Mouse (Mus musculus) heart, embryonic 13.5 days (tissue): ENCODE results near the gene Hsdl1. TPM values are rescaled to one million over a fixed set of nuclear protein-coding genes. Genes with fewer than 3 reads are reported as not detected.

ENCODE experiments used
- ATAC-seq: fragments of 200-750 bp; cut with Nextera tagmentation; 2 replicates; pipeline ENCODE4 v1.8.0; 2017; ENCODE audit warnings: moderate TSS enrichment; ENCODE audit not compliant: insufficient number of reproducible peaks, low FRiP score, low TSS enrichment; ENCODE audit errors: extremely low read depth
- H3K27ac ChIP-seq: fragments of 300-500 bp; sonication (generic); replicated peaks from 2 replicates; pipeline ENCODE4 v1.5.1; 2015; ENCODE audit warnings: moderate library complexity, mild to moderate bottlenecking, inconsistent platforms
- H3K27me3 ChIP-seq: fragments of 300-500 bp; sonication (generic); replicated peaks from 2 replicates; pipeline ENCODE4 v1.6.1; 2015; ENCODE audit warnings: mild to moderate bottlenecking, inconsistent platforms
- H3K36me3 ChIP-seq: fragments of 300-500 bp; sonication (generic); 2 replicates; pipeline ENCODE4 v1.6.1; 2015; ENCODE audit warnings: mild to moderate bottlenecking, inconsistent platforms
- H3K4me1 ChIP-seq: fragments of 300-500 bp; sonication (generic); 2 replicates; pipeline ENCODE4 v1.6.1; 2015; ENCODE audit warnings: inconsistent platforms
- H3K4me2 ChIP-seq: fragments of 300-500 bp; sonication (generic); 2 replicates; pipeline ENCODE4 v1.6.1; 2015; ENCODE audit warnings: inconsistent platforms, mild to moderate bottlenecking, moderate library complexity
- H3K4me3 ChIP-seq: fragments of 300-500 bp; sonication (generic); 2 replicates; pipeline ENCODE4 v1.5.1; 2015; ENCODE audit warnings: moderate library complexity, mild to moderate bottlenecking, inconsistent platforms
- H3K9ac ChIP-seq: fragments of 300-500 bp; sonication (generic); 2 replicates; pipeline ENCODE4 v1.6.1; 2015; ENCODE audit warnings: inconsistent platforms, mild to moderate bottlenecking, moderate library complexity
- H3K9me3 ChIP-seq: fragments of 300-500 bp; sonication (generic); 2 replicates; pipeline ENCODE4 v1.6.1; 2016; ENCODE audit warnings: inconsistent platforms
- WGBS: fragments of 180-500 bp; shearing (Covaris S2); methylation state at CpG from one replicate; pipeline ENCODE4 v1.1.7; 2015; ENCODE audit warnings: mixed read lengths; 5-methylcytosine and 5-hydroxymethylcytosine counted together
- polyA plus RNA-seq: library from polyadenylated mRNA; unstranded; fragments of >200 nt; fragmentation: Nextera tagmentation; extraction: Ambion mirVana; gene quantifications from 2 replicates; pipeline ENCODE4 v1.2.1, GENCODE M21; 2015

The Hsdl1 gene
- polyA plus RNA-seq, 1 experiment from 2014 or later, result 31.3 TPM

DNA sequence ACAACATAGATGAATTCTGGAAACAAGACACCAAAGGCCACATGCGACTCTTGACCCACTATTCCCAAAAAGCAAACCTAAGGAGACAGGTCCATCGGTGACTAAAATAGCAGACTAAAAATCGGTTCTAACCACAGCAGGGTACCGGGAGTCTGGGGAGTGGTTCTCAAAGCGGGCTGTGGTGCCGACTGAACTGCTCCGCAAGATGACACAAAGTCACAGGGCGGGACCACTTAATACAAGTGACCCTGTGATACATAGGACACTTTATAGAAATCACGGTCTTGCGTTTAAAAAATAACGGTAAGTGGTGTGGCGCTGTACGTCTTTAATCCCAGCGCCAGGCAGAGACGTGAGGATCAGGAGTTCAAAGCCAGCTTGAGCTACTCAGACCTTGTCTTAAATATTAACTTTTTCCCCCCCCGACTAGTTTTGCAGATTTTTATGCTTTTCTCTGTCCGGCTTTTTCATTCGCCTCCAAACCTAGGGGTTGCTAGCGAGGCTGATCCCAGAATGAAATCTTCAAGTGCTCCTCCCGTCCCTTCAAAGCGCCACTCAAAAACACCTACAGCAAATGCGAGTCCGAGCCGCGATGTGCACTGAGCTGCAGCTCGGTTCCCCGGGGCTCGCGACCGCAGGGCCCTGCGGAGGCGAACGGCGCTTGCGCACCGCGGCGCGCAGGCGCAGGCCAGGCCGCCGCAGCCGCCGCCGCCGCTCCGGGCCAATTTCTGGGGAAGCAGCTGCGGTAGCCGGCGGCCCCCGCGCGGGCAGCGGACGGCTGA, 17.0 kb downstream of the Hsdl1 start:
- Histone ChIP-seq H3K4me3 (peak overlapping the region; percentile 88), H3K27ac (peak overlapping the region; percentile 90), H3K9ac (peak overlapping the region; percentile 97), H3K4me2 (peak overlapping the region; percentile 83), H3K9me3 (no peaks in the 10 kb centered on the region), H3K27me3 (no peaks in the 10 kb centered on the region), H3K36me3 (peaks cover 15% of the 10 kb centered on the region), H3K4me1 (peaks cover 35% of the 10 kb centered on the region)
- under 1% methylated on average over 53 of the region's 55 CpGs for WGBS
- ATAC-seq, result peak; percentile 88

DNA sequence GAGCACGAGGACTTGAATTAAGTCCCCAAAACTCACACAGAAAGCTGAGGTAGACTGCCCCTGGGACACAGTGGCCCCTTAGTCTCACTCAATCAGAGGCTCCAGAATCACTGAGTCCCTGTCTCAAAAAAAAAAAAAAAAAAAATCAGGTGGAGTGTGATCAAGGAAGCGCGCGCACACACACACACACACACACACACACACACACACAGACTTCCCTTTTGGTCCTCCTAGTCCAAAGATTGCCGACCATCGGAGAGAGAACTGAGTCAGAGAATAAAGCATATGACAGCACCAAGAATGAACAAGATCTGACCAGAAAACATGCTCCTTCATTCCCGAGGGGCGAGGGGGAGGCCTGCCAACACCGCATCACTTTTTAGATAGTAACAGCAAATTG, 17.9 kb downstream of the Hsdl1 start:
- no peaks in the 10 kb centered on the region for H3K27me3 ChIP-seq
- H3K9me3 ChIP-seq, result no peaks in the 10 kb centered on the region
- 66% methylated on average over 9 of the region's 9 CpGs for WGBS
- H3K9ac ChIP-seq, result peak overlapping the region; percentile 97
- peaks cover 41% of the 10 kb centered on the region for H3K4me1 ChIP-seq
- no peak for ATAC-seq
- peaks cover 6% of the 10 kb centered on the region for H3K36me3 ChIP-seq
- no peak overlapping the region for H3K27ac ChIP-seq
- peak overlapping the region; percentile 88 for H3K4me3 ChIP-seq
- H3K4me2 ChIP-seq, result peak overlapping the region; percentile 83

DNA sequence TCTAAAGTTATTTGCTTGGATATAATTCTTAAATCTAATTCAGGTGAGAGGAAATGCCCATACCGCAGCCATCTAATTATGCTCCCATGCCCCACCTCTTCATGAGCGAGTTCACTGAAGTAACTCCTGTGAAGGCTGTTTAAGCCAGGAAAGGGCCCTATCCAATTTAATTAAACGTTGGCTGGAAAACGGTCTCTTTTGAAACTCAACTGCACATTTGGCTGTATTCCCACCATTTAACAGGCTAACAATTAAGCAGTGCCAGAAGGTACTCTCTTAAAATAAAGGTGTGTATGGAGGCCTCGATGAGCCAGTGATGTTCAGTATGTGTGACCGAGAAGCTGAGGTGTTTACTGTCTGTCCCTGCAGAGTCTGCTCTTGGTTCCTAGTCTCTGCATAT, 19.1 kb downstream of the Hsdl1 start:
- WGBS, result 86% methylated on average over 6 of the region's 6 CpGs
- H3K4me2 ChIP-seq, result no peak overlapping the region

DNA sequence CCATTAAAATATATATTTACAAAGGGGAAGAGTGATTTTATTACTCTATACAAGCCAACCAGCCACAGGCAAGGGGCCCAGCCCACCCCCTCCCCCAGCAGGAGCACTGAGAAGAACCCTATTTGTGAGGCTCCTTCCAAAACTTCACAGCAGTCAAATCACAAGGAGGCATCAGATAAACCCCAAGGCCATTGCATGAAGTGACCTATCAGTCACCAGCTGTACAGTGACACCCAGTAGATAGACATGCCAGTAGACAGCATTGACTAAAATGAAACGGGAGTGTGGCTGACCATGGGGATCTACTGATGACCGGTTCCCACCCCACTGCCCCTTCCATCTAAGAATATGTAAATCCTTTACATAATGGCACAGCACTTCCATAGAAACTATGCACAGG, 22.0 kb downstream of the Hsdl1 start:
- no peaks in the 10 kb centered on the region for H3K36me3 ChIP-seq
- H3K27me3 ChIP-seq, result no peaks in the 10 kb centered on the region
- no peaks in the 10 kb centered on the region for H3K9me3 ChIP-seq
- 55% methylated on average over 2 of the region's 2 CpGs for WGBS
- H3K27ac ChIP-seq, result no peak overlapping the region
- peaks cover 35% of the 10 kb centered on the region for H3K4me1 ChIP-seq
- no peak for ATAC-seq
- H3K4me3 ChIP-seq, result no peak overlapping the region
- no peak overlapping the region for H3K4me2 ChIP-seq
- no peak overlapping the region for H3K9ac ChIP-seq

More for the DNA sequence above, 19.1 kb downstream of the Hsdl1 start:
- Histone ChIP-seq H3K9me3 (no peaks in the 10 kb centered on the region), H3K9ac (no peak overlapping the region), H3K4me1 (peaks cover 41% of the 10 kb centered on the region), H3K27ac (no peak overlapping the region), H3K27me3 (no peaks in the 10 kb centered on the region), H3K36me3 (no peaks in the 10 kb centered on the region), H3K4me3 (no peak overlapping the region)
- ATAC-seq, result no peak

DNA sequence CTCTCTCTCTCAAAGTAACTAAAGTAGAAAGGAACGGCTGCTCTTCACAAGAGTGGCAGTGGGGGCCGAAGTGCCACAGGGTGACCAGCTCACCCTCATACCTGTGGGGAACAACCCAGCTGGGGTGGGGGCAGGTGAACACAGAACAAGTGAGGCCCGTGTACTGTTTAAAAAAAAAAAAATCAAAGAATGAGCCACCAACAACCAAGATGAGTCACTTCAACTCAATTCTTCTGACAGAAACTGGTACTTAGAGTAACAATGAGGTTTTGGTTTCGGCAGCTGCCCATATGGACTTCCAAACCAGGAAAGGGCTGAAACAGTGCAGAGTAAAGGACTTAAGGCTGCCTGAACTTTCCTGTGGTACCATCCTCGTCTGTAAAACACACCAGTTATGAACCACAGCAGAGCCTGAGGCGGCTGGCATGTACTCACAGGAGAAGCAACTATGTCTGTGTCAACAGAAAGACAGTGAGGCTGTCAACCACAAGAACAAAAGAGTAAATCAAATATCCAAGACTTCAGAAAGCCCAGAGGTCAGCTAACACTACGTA, 26.3 kb downstream of the Hsdl1 start:
- H3K9me3 ChIP-seq, result no peaks in the 10 kb centered on the region
- H3K4me2 ChIP-seq, result no peak overlapping the region
- WGBS, result 73% methylated on average over 7 of the region's 7 CpGs
- H3K27ac ChIP-seq, result no peak overlapping the region
- no peak for ATAC-seq
- H3K9ac ChIP-seq, result no peak overlapping the region
- H3K4me3 ChIP-seq, result no peak overlapping the region
- H3K4me1 ChIP-seq, result peaks cover 15% of the 10 kb centered on the region
- H3K36me3 ChIP-seq, result peaks cover 41% of the 10 kb centered on the region
- no peaks in the 10 kb centered on the region for H3K27me3 ChIP-seq

DNA sequence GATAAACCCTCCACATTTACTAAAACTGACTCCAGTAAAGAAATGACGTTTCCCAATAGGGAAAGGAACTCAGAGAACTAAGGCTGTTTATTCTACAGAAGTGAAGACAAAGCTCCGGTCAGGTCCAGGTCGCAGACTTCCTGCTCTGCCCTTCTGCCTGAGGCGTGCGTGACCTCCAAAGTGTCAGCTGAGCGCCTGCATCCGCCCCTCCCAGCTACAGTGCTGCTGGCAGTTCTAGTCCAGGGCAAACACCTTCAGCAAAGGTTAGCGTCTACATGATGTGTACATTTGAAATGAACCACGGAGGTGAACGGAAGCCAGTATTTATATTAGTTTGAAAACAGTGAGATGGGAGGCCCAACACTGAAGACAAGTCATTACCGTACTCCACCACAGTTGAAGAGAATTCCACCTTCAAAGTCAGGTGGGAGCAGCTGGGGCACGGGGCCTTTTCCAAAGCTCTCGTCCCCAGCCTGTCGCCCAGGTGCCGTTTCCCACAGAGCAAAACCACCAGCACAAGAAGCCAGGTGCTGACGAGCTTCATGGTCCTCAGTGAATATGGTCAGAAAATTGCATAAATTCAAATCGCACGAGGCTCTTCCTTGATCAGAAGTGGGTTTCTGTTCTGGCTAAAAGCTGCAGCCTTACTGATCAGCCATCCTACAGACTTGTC, 27.8 kb downstream of the Hsdl1 start:
- no peaks in the 10 kb centered on the region for H3K27me3 ChIP-seq
- 75% methylated on average over 18 of the region's 18 CpGs for WGBS
- no peak overlapping the region for H3K4me2 ChIP-seq
- H3K4me3 ChIP-seq, result no peak overlapping the region
- H3K27ac ChIP-seq, result no peak overlapping the region
- H3K9me3 ChIP-seq, result no peaks in the 10 kb centered on the region
- ATAC-seq, result no peak
- H3K9ac ChIP-seq, result no peak overlapping the region
- H3K4me1 ChIP-seq, result 0 out of 2 replicates have a peak, but pooled peaks cover 5% of the 10 kb centered on the region
- H3K36me3 ChIP-seq, result peaks cover 56% of the 10 kb centered on the region

DNA sequence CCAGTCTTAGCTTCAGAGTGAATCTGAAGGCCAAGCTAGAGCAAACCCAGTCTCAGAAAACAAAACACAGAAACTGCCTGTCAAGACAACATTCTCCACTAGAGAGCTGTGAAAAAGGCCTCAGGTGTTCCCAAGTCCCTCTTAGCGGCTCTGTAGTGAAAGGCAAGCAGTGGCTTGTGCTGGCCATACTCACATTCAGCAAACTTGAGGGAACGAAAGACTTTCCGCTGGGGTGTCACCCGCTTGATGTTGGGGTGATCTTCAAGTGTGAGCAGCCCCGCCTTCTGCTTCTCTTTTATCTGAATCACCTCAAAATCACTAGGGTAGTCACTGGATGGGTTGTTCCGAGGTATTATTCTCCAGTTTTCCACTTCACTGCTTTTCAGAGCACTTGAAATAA, 29.2 kb downstream of the Hsdl1 start:
- 94% methylated on average over 6 of the region's 6 CpGs for WGBS
- Histone ChIP-seq H3K4me2 (no peak overlapping the region), H3K27ac (no peak overlapping the region), H3K4me3 (no peak overlapping the region), H3K4me1 (0 out of 2 replicates have a peak, but pooled peaks cover 5% of the 10 kb centered on the region), H3K27me3 (no peaks in the 10 kb centered on the region), H3K9ac (no peak overlapping the region), H3K9me3 (no peaks in the 10 kb centered on the region), H3K36me3 (peaks cover 69% of the 10 kb centered on the region)
- no peak for ATAC-seq

DNA sequence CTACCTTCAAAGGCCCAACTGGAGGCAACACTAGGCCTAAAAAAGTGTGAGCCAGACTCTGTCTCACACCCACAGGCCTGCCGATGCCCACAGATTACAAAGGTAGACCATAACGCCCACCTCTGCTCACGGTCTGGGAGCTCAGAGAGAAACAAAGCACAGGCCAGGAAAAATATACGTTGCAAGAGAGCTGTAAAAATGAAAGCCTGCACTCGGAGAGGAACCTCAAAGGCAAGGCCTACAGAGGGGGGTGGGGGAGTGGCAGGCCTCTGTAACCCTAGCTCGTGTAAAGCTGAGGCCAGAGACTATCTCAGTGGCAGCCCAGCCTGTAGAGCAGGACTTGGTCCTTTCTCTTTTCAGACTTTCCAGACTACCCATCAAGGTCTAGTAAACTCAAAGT, 29.8 kb downstream of the Hsdl1 start:
- WGBS, result 78% methylated on average over 6 of the region's 6 CpGs
- H3K4me1 ChIP-seq, result 0 out of 2 replicates have a peak, but pooled peaks cover 5% of the 10 kb centered on the region
- H3K36me3 ChIP-seq, result peaks cover 75% of the 10 kb centered on the region

DNA sequence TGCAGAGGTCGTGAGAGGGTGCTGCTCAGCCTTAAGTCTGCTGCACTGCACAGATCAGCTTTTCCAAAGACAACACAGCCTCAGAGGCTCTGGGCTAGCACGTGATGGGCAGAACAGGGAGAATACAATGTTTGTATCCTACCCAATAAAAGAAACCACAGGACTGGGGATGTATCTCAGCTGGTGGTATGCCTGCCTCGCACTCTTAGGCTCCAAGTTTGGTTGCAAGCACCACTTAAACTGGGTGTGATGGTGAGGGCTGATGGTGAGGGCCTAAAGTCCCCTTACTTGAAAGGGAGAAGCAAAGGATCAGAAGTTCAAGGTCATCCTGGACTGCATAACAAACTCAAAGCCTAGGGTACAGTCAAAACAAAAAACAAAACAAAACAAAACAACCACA, 30.4 kb downstream of the Hsdl1 start:
- no peak overlapping the region for H3K9ac ChIP-seq
- H3K9me3 ChIP-seq, result no peaks in the 10 kb centered on the region
- no peak overlapping the region for H3K27ac ChIP-seq
- no peak overlapping the region for H3K4me2 ChIP-seq
- ATAC-seq, result no peak
- 79% methylated on average over 3 of the region's 3 CpGs for WGBS
- no peaks in the 10 kb centered on the region for H3K27me3 ChIP-seq
- peaks cover 81% of the 10 kb centered on the region for H3K36me3 ChIP-seq
- H3K4me1 ChIP-seq, result 0 out of 2 replicates have a peak, but pooled peaks cover 5% of the 10 kb centered on the region
- no peak overlapping the region for H3K4me3 ChIP-seq

More for the DNA sequence above, 29.8 kb downstream of the Hsdl1 start:
- H3K27ac ChIP-seq, result no peak overlapping the region
- no peak for ATAC-seq
- H3K4me2 ChIP-seq, result no peak overlapping the region
- no peak overlapping the region for H3K9ac ChIP-seq
- no peaks in the 10 kb centered on the region for H3K27me3 ChIP-seq
- no peaks in the 10 kb centered on the region for H3K9me3 ChIP-seq
- H3K4me3 ChIP-seq, result no peak overlapping the region

DNA sequence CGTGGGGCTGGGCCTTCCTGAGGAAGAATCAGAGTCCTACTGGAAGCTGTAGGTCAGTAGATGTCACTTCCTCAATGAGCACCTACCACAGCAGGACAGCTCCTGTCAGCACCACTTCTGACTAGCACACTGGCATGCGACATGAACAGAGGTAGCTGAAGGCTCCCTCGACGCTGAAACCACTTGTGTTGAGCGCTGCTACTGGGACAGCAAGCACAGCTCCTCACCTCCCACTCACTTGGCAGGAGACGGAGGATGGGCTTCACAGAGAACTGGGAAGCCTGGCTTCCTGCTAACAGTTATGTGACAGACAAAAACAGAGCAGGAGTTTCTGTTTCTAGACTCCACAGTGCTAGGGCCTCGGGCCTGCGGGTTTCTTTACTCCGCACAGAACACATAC, 43.0 kb downstream of the Hsdl1 start:
- Histone ChIP-seq H3K4me2 (no peak overlapping the region), H3K4me3 (no peak overlapping the region), H3K9ac (no peak overlapping the region), H3K27me3 (no peaks in the 10 kb centered on the region), H3K36me3 (peaks cover 99% of the 10 kb centered on the region), H3K4me1 (peaks cover 18% of the 10 kb centered on the region; the same call in 1 of the 2 replicates), H3K9me3 (no peaks in the 10 kb centered on the region), H3K27ac (peak overlapping the region; percentile 65)
- no peak for ATAC-seq
- WGBS, result 42% methylated on average over 9 of the region's 9 CpGs

DNA sequence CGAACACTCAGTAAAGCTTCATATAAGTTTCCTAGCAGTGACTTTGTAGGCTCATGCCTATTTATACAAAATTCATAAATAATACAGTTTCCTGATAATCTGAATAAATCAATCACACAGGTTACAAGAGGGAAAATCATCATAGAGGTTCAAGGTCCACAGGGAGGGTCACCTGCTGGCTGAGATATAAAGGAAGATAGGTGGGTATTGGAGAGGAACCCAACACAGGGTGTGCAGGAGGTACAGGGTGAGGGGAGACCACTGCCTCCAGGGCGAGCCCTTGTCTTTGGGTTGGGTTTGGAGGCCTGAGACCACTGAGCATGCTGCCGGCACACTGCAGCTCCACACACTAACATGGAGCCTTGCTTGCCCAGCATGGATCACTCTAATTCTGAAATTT, 43.6 kb downstream of the Hsdl1 start:
- Histone ChIP-seq H3K4me3 (no peak overlapping the region), H3K4me1 (peaks cover 18% of the 10 kb centered on the region; the same call in 1 of the 2 replicates), H3K27ac (0 out of 2 replicates have a peak overlapping the region, but pooled peaks have one; percentile 12), H3K9me3 (no peaks in the 10 kb centered on the region), H3K27me3 (no peaks in the 10 kb centered on the region), H3K9ac (no peak overlapping the region), H3K4me2 (no peak overlapping the region), H3K36me3 (peaks cover 99% of the 10 kb centered on the region)
- WGBS, result 90% methylated on average over 3 of the region's 3 CpGs
- ATAC-seq, result no peak
